Mouse (Mus musculus) MEL (cell line): ENCODE results near the gene Six2.

Source experiments
- CTCF ChIP-seq, 3 experiments: IDR thresholded peaks in 2 of 3; conservative IDR thresholded peaks in 1 of 3; 2 replicates each; pipeline ENCODE4 v1.5.1; 2011 to 2012; ENCODE audit warnings: low read length in 3 of 3, low read depth in 2 of 3, mild to moderate bottlenecking in 2 of 3, improper control_type of control experiment in 1 of 3, inconsistent platforms in 1 of 3, mixed read lengths in 1 of 3, moderate library complexity in 1 of 3; ENCODE audit not compliant: control insufficient read depth in 1 of 3, insufficient read depth in 1 of 3, poor library complexity in 1 of 3, severe bottlenecking in 1 of 3
- EP300 ChIP-seq, 2 experiments: IDR thresholded peaks; 2 replicates each; pipeline ENCODE4 v1.6.1; 2011; ENCODE audit warnings: improper control_type of control experiment in 2 of 2, low read length in 2 of 2, low read depth in 1 of 2, mild to moderate bottlenecking in 1 of 2
- ETS1 ChIP-seq: IDR thresholded peaks from 2 replicates; pipeline ENCODE4 v1.6.1; 2012; ENCODE audit warnings: low read depth, mild to moderate bottlenecking, inconsistent platforms, low read length, improper control_type of control experiment, moderate library complexity
- USF1 ChIP-seq: IDR thresholded peaks from 2 replicates; pipeline ENCODE4 v1.6.1; 2014; ENCODE audit warnings: low read depth, mild to moderate bottlenecking, inconsistent platforms, low read length, improper control_type of control experiment, moderate library complexity

DNA sequence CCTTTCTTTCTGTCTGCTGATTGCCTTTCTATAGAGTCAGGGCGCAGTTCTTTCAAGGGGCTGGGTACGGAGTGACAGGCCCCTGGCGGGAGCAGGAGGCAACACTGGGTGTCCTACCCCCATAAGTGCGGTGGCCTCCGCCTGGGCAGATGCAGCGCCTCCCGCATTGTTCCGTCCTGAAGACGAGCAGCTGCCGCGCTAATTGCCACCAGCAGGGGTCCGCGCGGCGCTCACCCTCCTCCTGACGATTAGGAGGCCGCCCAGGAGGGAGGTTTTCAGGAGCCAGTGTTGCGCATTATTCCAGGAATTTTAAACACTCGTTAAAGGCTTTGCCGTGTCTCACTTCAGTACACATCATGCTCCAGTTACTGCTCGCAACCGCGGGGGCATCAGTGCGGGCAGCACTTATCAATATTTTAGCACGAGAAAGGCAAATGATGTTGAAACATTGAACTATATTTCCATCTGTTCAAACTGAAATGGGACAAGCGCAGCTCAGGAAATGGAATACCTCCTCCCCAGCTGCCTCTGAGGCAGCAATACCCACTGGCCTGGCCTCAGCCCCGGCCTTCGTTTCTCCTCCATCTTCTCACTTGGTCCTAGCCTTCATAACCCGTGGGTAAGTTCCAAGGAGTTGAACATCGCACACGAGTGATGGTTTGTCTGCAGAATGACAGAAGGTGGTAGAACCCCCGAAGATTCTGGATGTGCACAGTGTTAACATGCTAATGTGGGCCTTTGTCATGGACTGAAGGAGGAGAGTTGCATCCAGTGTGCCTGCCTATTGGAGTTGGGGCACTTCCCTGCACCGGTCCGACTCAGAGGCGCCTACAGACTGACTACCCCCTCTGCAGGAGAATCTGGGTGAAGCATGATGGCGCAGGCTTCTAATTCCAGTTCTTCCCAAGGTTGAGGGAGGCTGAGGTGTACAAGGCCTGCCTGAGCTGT lies 42.1 kb downstream of the Six2 start:
- TF ChIP-seq CTCF (IDR thresholded peaks at IDR 0.05 in 2 of 3, conservative IDR thresholded peaks at IDR 0.05 in 1 of 3; ENCODE audit: control insufficient read depth in 1 of 3, insufficient read depth in 1 of 3, low read depth in 2 of 3, low read length in 3 of 3, poor library complexity in 1 of 3, severe bottlenecking in 1 of 3) (peak in 2 of 3 experiments; percentile 34 to 47; a peak in 5 of 6 replicates), USF1 (no peak), ETS1 (no peak), EP300 (IDR thresholded peaks at IDR 0.05; ENCODE audit: low read depth in 1 of 2, low read length in 2 of 2) (no peak)
